In genomic region chr17:86964502-86964901, GRCm38 (mm10) we compare ENCODE assay signal across 8 mouse cellular contexts. TPM values are rescaled to one million over a fixed set of nuclear protein-coding genes. Genes with fewer than 3 reads are reported as not detected.
DNase-seq lines count a peak whose midpoint lies in the region; ATAC-seq lines count a peak whose summit lies in the region.

No protein-coding gene starts in this region.

- no peak for ATAC-seq in megakaryocyte-erythroid progenitor cell, adult 5-6 weeks (replicated peaks; ENCODE audit: low FRiP score, low TSS enrichment, poor library complexity, severe bottlenecking)

- DNase-seq in MEL-GATA-1-ER (ENCODE audit: extremely low read depth, low read depth), result peak; percentile 73
- DNase-seq in cerebellum, adult 11-12 months, result peak; percentile 65
- DNase-seq in forelimb bud, embryonic 11.5 days (ENCODE audit: low read depth, low spot score), result peak; percentile 92
- DNase-seq in heart, postnatal 4 days, result peak; percentile 87
- DNase-seq in layer of hippocampus, postnatal 10 days (ENCODE audit: low spot score in 2 of 2), result peak; percentile 57 to 73
- peak; percentile 91 for DNase-seq in lung, postnatal 10 days
- DNase-seq in ovary, postnatal 36 days (ENCODE audit: low spot score), result peak; percentile 60

RNA-seq across cellular contexts. Expression of gene Rhoq, which starts 1.6 kb away (rescaled TPM):
- total RNA-seq in heart, postnatal 4 days (2021), result 100 to 1,000 TPM; 117 to 133 TPM
- total RNA-seq in layer of hippocampus, postnatal 10 days (2021), result 10 to 100 TPM; 38.6 to 39.4 TPM
- total RNA-seq in megakaryocyte-erythroid progenitor cell, adult 5-6 weeks (2014; fragmentation: Nextera tagmentation), result 0.13 and 2.8 TPM in 2 replicates
- 1.5 and 2.9 TPM in 2 replicates for total RNA-seq in megakaryocyte-erythroid progenitor cell, adult 5-6 weeks (2017)

RNA-seq across cellular contexts. Expression of gene Atp6v1e2, which starts 16.8 kb away (rescaled TPM):
- not detected for total RNA-seq in heart, postnatal 4 days (2021)
- under 1 TPM in 1 of 2 experiments, not detected in 1; 0.37 TPM for total RNA-seq in layer of hippocampus, postnatal 10 days (2021)
- total RNA-seq in megakaryocyte-erythroid progenitor cell, adult 5-6 weeks (2014; fragmentation: Nextera tagmentation), result not detected in 2 replicates
- not detected in 2 replicates for total RNA-seq in megakaryocyte-erythroid progenitor cell, adult 5-6 weeks (2017)

RNA-seq across cellular contexts. Expression of gene Tmem247, which starts 47.4 kb away (rescaled TPM):
- total RNA-seq in heart, postnatal 4 days (2021), result not detected
- not detected for total RNA-seq in layer of hippocampus, postnatal 10 days (2021)
- not detected in 2 replicates for total RNA-seq in megakaryocyte-erythroid progenitor cell, adult 5-6 weeks (2014; fragmentation: Nextera tagmentation)
- not detected in 2 replicates for total RNA-seq in megakaryocyte-erythroid progenitor cell, adult 5-6 weeks (2017)

Comparison
In these comparisons a context has a peak if more than half of its experiments do, and no peak if none do; other contexts are left out.
1. RNA of gene Rhoq, which starts 1.6 kb away (total RNA-seq): 117 to 133 TPM in heart, postnatal 4 days and 38.6 to 39.4 TPM in layer of hippocampus, postnatal 10 days; 0.13 to 2.9 TPM in megakaryocyte-erythroid progenitor cell, adult 5-6 weeks; every median in the first group is over 10 times any median in the second.
2. Peak in every context shown above with its lines, with median percentiles within 50 percentile points of each other: DNase-seq.